Mouse (Mus musculus): ENCODE results near the gene Med4. TPM values are rescaled to one million over a fixed set of nuclear protein-coding genes. Genes with fewer than 3 reads are reported as not detected.

Med4 gene
- polyA plus RNA-seq, 1 experiment from 2014 or later = 43.0 TPM

DNA sequence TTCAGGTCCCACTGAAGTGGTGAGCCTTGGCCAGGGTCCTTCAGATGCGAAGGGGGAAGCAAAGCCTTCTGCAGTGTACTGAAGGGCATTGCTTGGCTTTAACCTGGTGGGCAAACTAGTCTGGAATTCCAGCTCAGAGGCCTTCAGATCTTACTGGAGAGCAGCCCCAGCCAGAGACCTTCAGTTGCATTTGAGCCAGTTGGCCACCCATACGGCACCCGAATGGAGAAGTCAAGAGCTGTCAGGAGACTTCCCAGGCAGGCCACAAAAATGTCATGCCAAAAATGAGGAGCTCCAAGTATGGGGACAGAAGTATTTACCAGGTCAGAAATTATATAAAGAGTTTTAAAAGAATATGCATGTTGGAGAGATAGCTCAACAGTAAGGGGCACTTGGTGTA, 38.2 kb downstream of the Med4 start, which contains the start of gene Nudt15:
TSS of gene Nudt15 (minus strand) at position 192 of the 400 bp plus-strand sequence.
- WGBS (ENCODE audit: insufficient replicate concordance) = 72% methylated on average over 3 of the region's 3 CpGs
- Histone ChIP-seq H3K9me3 (replicated peaks) (no peaks in the 10 kb centered on the region), H3K36me3 (no peaks in the 10 kb centered on the region), H3K4me1 (peaks cover 12% of the 10 kb centered on the region), H3K27ac (no peak within 1 kb of the TSS), H3K4me2 (no peak within 1 kb of the TSS), H3K27me3 (replicated peaks) (no peaks in the 10 kb centered on the region), H3K9ac (no peak within 1 kb of the TSS), H3K4me3 (no peak within 1 kb of the TSS)
- no peak for ATAC-seq

DNA sequence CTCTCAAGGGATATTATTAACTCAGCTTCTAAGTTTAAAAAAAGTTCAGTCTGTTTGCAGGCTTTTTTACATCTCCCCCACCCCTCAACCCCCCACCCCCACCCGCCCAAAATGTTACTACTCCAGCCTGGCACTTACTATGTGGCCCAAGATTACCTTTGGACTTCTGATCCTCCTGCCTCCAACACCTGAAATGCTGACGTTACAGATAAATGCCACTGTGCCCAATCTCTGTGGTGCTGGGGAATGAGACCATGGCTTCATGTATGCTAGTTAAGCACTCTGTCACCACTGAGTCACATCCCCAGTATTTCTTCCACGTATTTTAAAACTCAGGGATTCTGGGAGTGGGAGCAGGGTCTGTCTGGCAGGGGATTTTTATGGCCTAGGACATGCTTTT, 40.5 kb downstream of the Med4 start:
- H3K36me3 ChIP-seq = no peaks in the 10 kb centered on the region
- no peak for ATAC-seq
- 52% methylated on average over 3 of the region's 3 CpGs for WGBS (ENCODE audit: insufficient replicate concordance)

GRCm38 (mm10) chr14:73550732-73551131, 40.9 kb downstream of the Med4 start:
- Histone ChIP-seq H3K27me3 (replicated peaks) (no peaks in the 10 kb centered on the region), H3K4me1 (peaks cover 20% of the 10 kb centered on the region), H3K36me3 (peaks cover 3% of the 10 kb centered on the region), H3K9ac (no peak overlapping the region), H3K9me3 (replicated peaks) (no peaks in the 10 kb centered on the region), H3K4me3 (no peak overlapping the region), H3K4me2 (no peak overlapping the region), H3K27ac (no peak overlapping the region)
- no peak for ATAC-seq
- 44% methylated on average over 8 of the region's 8 CpGs for WGBS (ENCODE audit: insufficient replicate concordance)

More for the DNA sequence above, 40.5 kb downstream of the Med4 start:
- H3K4me1 ChIP-seq = peaks cover 20% of the 10 kb centered on the region
- no peak overlapping the region for H3K27ac ChIP-seq
- no peaks in the 10 kb centered on the region for H3K9me3 ChIP-seq (replicated peaks)
- no peak overlapping the region for H3K4me3 ChIP-seq
- H3K9ac ChIP-seq = no peak overlapping the region
- no peak overlapping the region for H3K4me2 ChIP-seq
- H3K27me3 ChIP-seq (replicated peaks) = no peaks in the 10 kb centered on the region

DNA sequence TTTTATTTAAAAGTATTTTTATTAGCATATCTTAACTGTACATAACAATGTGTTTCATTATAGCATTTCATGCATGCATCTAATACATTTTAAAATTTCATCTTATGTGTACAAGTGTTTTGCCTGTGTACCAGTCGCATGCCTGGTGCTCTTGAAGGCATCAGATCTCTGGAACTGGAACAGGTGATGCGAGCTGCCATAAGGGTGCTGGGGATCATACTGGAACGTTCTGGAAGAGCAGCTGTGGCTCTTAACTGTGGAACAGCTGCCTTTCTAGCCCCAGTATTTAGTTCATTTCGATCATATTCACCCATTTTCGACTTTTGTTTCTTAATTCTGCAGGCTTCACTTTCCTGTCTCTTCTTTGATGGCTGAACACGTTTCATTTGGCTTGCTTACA, 41.3 kb downstream of the Med4 start:
- H3K9ac ChIP-seq = no peak overlapping the region
- WGBS (ENCODE audit: insufficient replicate concordance) = 62% methylated on average over 6 of the region's 6 CpGs
- H3K36me3 ChIP-seq = peaks cover 7% of the 10 kb centered on the region
- H3K4me3 ChIP-seq = no peak overlapping the region
- H3K27ac ChIP-seq = no peak overlapping the region
- no peak for ATAC-seq
- no peaks in the 10 kb centered on the region for H3K9me3 ChIP-seq (replicated peaks)
- no peak overlapping the region for H3K4me2 ChIP-seq
- H3K4me1 ChIP-seq = peaks cover 20% of the 10 kb centered on the region
- H3K27me3 ChIP-seq (replicated peaks) = no peaks in the 10 kb centered on the region

- WGBS (ENCODE audit: insufficient replicate concordance) = 4% methylated on average over 60 of the region's 61 CpGs
- peak; percentile 93 for ATAC-seq
- peaks cover 15% of the 10 kb centered on the region for H3K36me3 ChIP-seq
- H3K4me3 ChIP-seq = peak overlapping the region; percentile 99
- H3K9ac ChIP-seq = peak overlapping the region; percentile 97
- H3K4me1 ChIP-seq = peaks cover 20% of the 10 kb centered on the region
- H3K4me2 ChIP-seq = peak overlapping the region; percentile 87
- no peaks in the 10 kb centered on the region for H3K9me3 ChIP-seq (replicated peaks)
- H3K27me3 ChIP-seq (replicated peaks) = no peaks in the 10 kb centered on the region
- H3K27ac ChIP-seq = peak overlapping the region; percentile 85
Observed at GRCm38 (mm10) chr14:73552341-73553121, 42.7 kb downstream of the Med4 start.

GRCm38 (mm10) chr14:73553122-73553696, 43.4 kb downstream of the Med4 start:
- H3K4me1 ChIP-seq = peaks cover 22% of the 10 kb centered on the region
- peaks cover 15% of the 10 kb centered on the region for H3K36me3 ChIP-seq
- peak overlapping the region; percentile 99 for H3K4me3 ChIP-seq
- WGBS (ENCODE audit: insufficient replicate concordance) = under 1% methylated on average over 10 of the region's 10 CpGs
- peak overlapping the region; percentile 85 for H3K27ac ChIP-seq
- peak; percentile 60 for ATAC-seq
- H3K27me3 ChIP-seq (replicated peaks) = no peaks in the 10 kb centered on the region
- peak overlapping the region; percentile 87 for H3K4me2 ChIP-seq
- H3K9me3 ChIP-seq (replicated peaks) = no peaks in the 10 kb centered on the region
- peak overlapping the region; percentile 97 for H3K9ac ChIP-seq

Other genes starting within 250 kb of the Med4 start
- gene Rb1, start 184.2 kb upstream of the Med4 start, polyA plus RNA-seq (2016; fragmentation: Nextera tagmentation; extraction: Ambion mirVana) = 30.1 and 33.3 TPM in 2 replicates
- 395 and 399 TPM in 2 replicates for gene Itm2b, start 124.7 kb upstream of the Med4 start, polyA plus RNA-seq (2016; fragmentation: Nextera tagmentation; extraction: Ambion mirVana)
- 62.5 and 65.1 TPM in 2 replicates for gene Sucla2, start 15.3 kb downstream of the Med4 start, polyA plus RNA-seq (2016; fragmentation: Nextera tagmentation; extraction: Ambion mirVana)
- gene Nudt15, start 38.2 kb downstream of the Med4 start, polyA plus RNA-seq (2016; fragmentation: Nextera tagmentation; extraction: Ambion mirVana) = 5.5 and 5.8 TPM in 2 replicates
- gene Gm21750, start 151.2 kb downstream of the Med4 start, polyA plus RNA-seq (2016; fragmentation: Nextera tagmentation; extraction: Ambion mirVana) = not detected in 2 replicates